Mouse (Mus musculus): ENCODE data around the gene Tuba3b.

The Tuba3b gene

GRCm38 (mm10) chr6:145605203-145605602, 10.4 kb upstream of the Tuba3b start:
- no peak for DNase-seq (ENCODE audit: low spot score in 2 of 2)

- DNase-seq (ENCODE audit: low spot score in 2 of 2) = no peak
Observed at GRCm38 (mm10) chr6:145607746-145608145, 7.8 kb upstream of the Tuba3b start.

DNA sequence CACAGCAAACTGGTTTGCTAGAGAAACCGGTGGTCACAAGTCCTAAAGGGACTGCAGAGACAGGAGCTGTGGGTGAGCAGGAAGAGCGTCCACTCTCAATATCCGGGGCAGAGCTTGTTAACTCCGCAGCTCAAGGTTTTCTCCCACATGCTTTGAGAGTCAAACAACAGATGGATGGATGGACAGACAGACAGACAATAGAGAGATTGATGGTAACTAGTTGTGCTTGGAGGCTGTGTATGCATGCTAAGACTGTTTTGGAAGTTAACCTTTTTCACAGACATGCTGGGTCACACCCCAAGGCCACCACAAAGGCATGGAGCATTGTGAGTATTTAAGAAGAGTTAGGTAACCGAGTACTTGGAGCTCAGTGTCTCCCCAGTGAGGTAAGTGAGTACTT, 6.9 kb upstream of the Tuba3b start:
- no peak for DNase-seq (ENCODE audit: low spot score in 2 of 2)

GRCm38 (mm10) chr6:145610901-145611300, 4.7 kb upstream of the Tuba3b start:
- DNase-seq (ENCODE audit: low spot score in 2 of 2) = no peak

DNA sequence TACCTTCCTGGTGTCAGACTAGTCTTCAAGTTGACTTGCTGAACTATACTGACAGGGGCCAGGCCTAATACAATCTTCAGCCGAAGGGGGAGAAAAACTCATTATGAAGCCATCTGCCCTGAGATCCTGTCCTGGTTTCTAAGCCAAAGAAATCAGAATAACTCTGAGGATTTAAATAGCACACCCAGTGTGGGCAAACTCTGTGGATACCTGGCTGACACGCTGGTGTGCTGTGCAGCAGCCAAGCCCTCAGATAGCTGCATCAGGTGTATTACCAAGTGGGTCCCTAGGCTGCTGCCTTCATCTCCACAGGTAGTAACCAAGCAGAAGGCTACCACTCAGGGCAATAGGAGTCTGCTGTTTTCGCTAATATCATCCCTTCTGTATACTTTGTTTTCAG, 2.9 kb upstream of the Tuba3b start:
- DNase-seq (ENCODE audit: low spot score in 2 of 2) = no peak

DNA sequence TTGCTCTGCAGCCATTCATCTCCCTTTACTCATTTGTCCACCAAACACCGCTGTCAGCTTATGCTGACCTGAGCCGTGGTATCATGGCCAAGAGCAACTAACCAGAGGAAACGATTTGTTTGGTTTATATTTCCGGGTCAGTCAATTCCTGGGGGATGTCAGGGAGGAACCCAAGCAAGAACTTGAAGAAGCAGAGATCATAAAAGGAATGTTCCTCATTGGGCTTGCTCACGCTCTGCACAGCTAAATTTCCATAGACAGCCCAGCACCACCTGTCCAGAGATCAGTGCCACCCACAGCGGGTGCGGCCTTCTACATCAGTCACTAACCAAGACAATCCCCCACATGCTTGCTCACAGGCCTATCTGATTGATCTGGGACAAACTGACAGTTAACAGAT, 1.3 kb upstream of the Tuba3b start, which contains the start of gene Lmntd1:
Gene Lmntd1, minus strand, starts transcription at position 101 of the 400 bp plus-strand sequence.
- no peak for DNase-seq (ENCODE audit: low spot score in 2 of 2)

DNA sequence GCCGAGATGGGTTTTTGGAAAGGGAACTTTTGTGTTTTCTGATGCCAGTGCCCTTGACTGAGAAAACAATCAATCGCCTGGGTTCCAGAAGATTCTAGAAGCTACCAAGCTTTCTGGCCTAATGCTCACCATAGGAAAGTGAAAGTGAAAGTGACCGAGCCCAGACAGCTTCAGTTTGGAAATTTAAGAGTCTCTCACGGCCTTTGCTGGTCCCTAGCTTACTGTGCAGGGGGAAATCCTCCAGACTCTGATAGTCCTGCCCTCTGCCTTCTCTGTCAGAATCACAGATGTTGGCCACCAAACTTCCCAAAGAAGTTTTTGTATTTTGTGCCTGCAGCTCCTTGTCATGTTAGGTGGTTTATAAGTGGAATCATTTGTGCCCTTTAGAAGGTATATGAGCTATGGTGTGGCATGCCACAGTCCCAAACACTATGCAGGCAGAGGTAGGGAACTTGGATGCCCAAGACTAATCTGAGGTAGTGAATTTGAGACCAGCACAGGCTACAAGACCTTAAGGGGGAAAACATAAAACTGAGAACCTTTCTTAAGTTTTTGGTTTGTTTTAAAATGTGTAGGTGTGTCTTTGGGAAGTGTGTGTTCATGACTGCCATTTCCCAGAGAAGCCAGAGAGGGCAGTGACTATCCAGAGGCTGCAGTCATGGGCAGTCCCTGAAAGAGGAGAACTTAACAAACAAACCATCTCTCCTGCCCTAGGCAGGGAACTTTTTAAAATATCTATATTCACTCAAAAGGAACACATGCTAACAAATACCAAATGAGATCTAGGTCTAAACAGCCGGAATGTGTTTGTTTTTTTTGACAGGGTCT, 1.1 kb downstream of the Tuba3b start:
- DNase-seq (ENCODE audit: low spot score in 2 of 2) = no peak

GRCm38 (mm10) chr6:145623141-145623540, 7.6 kb downstream of the Tuba3b start:
- DNase-seq (ENCODE audit: low spot score in 2 of 2) = no peak

DNA sequence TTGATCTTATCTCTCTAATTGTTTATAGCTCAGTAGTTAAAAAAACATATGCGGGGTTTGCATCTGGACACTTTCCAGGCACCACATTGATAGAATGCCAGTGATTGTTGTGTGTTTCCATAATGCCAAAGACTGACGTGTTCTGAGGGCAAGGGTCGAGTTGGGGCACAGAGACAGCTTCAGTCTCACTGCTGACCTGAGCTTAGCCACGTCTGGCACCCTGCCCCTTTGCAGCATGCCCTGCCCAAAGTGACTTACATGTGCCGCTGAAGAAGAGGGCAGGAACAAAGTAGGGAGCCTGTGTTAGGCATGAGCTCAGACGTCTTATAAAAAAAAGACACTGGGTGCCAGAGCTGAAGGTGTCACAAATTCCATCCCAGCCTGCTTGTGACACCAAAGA, 14.7 kb downstream of the Tuba3b start:
- DNase-seq (ENCODE audit: low spot score in 2 of 2) = no peak

DNA sequence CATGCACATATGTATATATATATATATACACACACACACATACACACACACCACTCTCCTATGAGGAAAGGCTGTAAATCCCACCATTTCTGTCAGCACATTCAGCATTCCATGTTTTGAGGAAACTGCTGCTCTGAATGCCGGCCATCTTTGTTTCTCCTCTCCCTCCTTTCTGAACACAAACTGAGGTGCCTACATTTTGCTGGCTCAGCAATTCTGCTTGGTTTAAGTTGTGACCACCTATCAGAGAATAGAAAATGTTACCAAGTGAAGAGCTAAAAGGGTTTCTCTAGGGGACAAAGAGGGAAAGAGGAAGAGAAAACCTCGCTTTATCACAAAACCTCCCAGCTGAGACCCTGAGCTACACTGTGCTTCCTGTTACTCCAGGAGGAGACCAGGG, 18.9 kb downstream of the Tuba3b start:
- no peak for DNase-seq (ENCODE audit: low spot score in 2 of 2)

DNA sequence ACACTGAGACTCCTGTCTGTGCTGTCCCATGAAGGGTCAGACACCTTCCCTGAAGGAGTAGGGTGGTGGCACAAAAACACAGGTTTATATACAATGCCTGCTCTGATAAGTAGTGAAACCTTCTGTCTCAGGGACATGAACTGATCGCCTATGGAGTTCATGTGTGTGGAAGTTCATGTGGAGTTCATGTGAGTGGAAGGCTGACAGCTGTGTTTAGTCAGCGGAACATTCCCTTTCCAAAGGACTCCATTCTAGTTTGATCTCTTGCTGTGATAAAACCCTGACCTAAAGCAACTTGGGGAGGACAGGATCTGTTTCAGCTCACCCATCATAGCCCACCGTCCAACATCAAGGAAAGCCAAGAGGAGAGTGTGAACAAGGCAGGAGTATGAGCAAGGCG, 21.1 kb downstream of the Tuba3b start:
- DNase-seq (ENCODE audit: low spot score in 2 of 2) = no peak

DNA sequence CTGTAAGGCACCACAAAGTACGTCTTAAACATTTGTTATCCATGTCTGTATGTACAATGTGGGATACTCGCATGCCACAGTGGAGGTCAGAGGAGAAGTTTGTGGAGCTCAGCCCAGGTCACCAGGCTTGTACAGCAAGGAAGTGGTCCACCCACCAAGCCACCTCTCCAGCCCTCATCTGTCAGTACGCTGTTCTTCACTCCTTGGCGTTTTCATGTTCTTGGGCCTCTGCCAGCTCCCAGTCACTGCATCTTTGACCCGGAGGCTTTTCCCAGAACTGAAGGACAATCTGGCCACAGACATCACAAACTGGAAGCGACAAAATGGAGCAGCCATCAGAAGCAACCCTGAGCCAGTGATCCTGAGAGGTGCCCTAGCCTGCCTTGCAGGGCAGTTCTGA, 22.7 kb downstream of the Tuba3b start:
- no peak for DNase-seq (ENCODE audit: low spot score in 2 of 2)

- no peak for DNase-seq (ENCODE audit: low spot score in 2 of 2)
Observed at GRCm38 (mm10) chr6:145640971-145641506, 25.5 kb downstream of the Tuba3b start.

DNA sequence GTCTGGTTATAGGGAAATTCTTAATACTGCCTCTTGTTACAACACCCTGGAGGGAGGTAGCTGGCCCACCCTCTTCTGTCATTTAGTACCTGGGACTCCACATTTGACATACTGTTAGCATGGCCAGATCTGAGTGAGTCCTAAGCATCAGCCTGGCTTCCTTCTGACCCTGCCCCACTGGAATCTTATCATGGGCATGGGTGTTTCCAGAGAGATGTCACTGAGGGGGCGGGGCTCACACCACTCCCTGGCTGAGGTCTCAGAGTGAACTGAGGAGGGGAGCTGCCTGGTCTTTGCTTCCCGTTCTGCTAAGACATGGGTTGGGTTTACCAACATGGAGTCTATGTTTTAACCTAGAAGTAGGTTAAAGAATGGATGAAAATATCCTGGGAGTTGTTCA, 36.4 kb downstream of the Tuba3b start:
- no peak for DNase-seq (ENCODE audit: low spot score in 2 of 2)

- DNase-seq (ENCODE audit: low spot score in 2 of 2) = no peak
Observed at GRCm38 (mm10) chr6:145652986-145653385, 37.4 kb downstream of the Tuba3b start.

DNA sequence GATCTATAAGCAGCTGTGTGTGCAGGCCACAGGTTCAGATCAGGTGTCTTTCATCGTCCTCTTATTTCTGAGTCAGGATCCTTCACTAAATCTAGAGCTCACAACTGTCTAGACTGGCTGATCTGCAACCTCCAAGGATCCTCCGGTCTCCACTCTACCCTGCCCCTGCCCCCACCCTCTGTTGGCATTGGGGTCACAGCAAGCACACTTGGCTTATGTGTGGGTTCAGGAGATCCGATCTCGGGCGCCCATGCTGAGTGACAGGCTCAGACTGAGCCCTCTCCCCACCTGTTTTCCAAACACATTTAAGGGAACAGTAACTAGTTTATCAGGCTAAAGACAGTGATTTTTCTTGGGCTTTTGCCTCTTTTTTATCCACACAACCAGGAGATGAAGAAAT, 38.1 kb downstream of the Tuba3b start:
- DNase-seq (ENCODE audit: low spot score in 2 of 2) = no peak

DNA sequence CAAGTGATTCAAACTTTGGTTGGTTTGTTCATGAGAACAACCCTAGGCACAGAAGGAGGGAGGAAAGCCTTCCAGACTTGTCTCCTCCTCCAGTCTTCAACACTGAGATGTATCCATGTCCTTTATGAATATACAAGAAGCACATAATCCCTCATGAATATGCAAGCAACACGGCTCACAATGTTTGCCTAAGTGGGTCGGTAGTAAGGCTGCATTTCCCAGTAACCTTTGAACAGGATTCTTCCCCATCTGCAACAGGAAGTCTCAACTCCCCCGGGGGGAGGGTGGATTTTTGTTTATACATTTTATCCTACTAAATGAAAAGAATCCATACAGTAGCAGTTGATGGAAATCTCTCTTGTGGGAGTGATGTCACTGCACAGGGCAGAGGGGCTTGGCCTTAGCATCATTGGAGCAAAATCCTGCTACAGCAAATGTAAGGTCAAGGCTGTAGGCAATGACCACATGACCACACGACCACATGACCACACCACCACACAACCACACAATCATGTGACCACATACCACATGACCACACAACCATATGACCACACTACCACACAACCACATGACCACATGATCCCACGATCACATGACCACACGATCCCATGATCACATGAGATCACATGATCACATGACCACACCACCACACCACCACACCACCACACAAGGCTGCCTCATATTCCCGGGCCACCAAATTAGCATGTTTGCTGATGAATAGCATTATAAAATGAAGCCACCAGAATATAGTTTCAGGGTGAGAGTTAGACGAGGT, 38.7 kb downstream of the Tuba3b start:
- no peak for DNase-seq (ENCODE audit: low spot score in 2 of 2)

- no peak for DNase-seq (ENCODE audit: low spot score in 2 of 2)
Observed at GRCm38 (mm10) chr6:145655678-145656077, 40.1 kb downstream of the Tuba3b start.

DNA sequence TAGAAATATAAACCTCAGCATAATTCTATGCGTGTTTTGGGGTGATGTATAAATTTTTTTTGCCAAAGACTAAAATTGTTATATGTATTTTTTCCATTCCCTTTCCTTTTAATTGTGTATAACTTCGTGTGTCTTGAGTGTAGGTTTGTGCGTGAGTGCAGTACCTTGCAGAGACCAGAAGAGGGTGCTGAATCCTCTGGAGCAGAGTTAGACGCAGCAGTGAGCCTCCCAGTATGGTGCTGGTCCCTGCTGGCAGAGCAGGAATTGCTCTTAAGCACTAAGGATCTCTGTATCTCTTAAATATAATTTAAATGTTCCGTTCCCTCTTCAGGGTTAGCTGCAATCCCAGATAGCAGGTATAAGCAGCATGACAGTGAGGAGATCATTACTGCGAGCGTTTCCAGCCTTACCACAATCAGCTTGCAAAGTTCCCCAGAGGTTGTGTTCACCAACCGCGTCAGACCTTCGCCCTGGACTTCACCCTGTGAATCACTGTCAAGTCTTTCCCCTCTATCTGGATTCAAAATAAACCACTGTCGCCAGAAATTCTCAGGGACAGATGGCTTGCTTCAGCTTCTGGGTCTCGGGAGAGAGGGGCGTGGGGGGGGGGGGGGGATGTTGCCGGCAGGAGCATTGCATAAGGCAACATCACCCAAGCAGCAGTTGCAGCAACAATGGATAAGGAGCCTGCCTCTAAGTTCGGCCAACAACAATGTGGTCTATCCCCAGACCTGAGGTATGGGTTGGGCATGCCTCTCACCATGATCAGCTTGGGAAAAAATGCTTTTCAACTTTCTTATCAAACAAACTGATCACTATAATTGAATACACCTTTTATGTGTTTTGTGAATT, 41.4 kb downstream of the Tuba3b start:
- DNase-seq (ENCODE audit: low spot score in 2 of 2) = no peak

GRCm38 (mm10) chr6:145659116-145659515, 43.6 kb downstream of the Tuba3b start:
- no peak for DNase-seq (ENCODE audit: low spot score in 2 of 2)

GRCm38 (mm10) chr6:145660943-145661342, 45.4 kb downstream of the Tuba3b start:
- no peak for DNase-seq (ENCODE audit: low spot score in 2 of 2)

DNA sequence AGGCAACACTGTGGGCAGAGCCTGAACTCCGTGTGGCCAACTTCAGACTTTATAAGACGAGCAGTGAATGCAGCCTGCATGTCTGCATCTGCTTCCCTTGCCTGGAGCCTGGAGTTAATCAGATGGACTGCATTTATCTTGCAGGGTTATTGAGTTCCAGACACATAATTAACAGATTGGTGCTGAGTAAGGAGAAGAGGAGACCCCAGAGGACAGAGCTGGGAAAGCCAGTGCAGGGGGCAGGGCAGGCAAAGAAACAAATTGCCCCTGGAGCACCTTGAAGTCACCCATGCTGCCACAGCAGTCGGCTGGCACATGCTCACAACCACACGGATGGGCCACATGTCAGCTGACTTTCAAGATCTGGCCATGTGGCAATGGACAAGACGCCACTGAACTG, 48.7 kb downstream of the Tuba3b start:
- DNase-seq (ENCODE audit: low spot score in 2 of 2) = no peak
